In genomic region chrX:96144960-96145488, GRCm38 (mm10) we compare ENCODE assay signal across 11 mouse cellular contexts. TPM values are rescaled to one million over a fixed set of nuclear protein-coding genes. Genes with fewer than 3 reads are reported as not detected.
DNase-seq lines count a peak whose midpoint lies in the region; ATAC-seq and TF ChIP-seq lines count a peak whose summit lies in the region.
"Had no signal": no experiment of that assay in that cellular context is flagged by ENCODE, and none has a peak within 500 bp of the region (broad histone marks: within the 10 kb centered on the region; RNA-seq: fewer than 3 reads in every experiment).

No protein-coding gene starts in this region.

- 73% methylated on average over 3 of the region's 3 CpGs for WGBS in hindbrain, embryonic 16.5 days
- WGBS in hindbrain, embryonic 12.5 days = 85% methylated on average over 3 of the region's 3 CpGs

- H3K4me3 ChIP-seq in hindbrain, embryonic 16.5 days (ENCODE audit: low read length) = no peak overlapping the region
- no peak overlapping the region for H3K4me3 ChIP-seq in hindbrain, embryonic 12.5 days
- no peak overlapping the region for H3K4me3 ChIP-seq in CH12.LX (replicated peaks in 1 of 3; ENCODE audit: low read depth in 2 of 3, low read length in 2 of 3, poor library complexity in 1 of 3)
- H3K4me3 ChIP-seq: heart, embryonic 13.5 days; liver, embryonic 15.5 days; neural tube, embryonic 15.5 days had no signal

- TF ChIP-seq RAD21 in CH12.LX (IDR thresholded peaks at IDR 0.05; ENCODE audit: low read depth, low read length) = peak; percentile 2

- in situ Hi-C loops in CH12.LX (cut with MboI; ENCODE audit: low pct_ligation_motif_present, low pct_unique_long_range_greater_than_20kb, low sequenced_read_pairs) = no loop called here

- H3K4me2 ChIP-seq in hindbrain, embryonic 16.5 days (ENCODE audit: low read length) = no peak overlapping the region
- no peak overlapping the region for H3K4me2 ChIP-seq in hindbrain, embryonic 12.5 days (replicated peaks)
- H3K4me2 ChIP-seq in CH12.LX (ENCODE audit: insufficient read depth, low read depth, poor library complexity, severe bottlenecking) = no peak overlapping the region
- H3K4me2 ChIP-seq: heart, embryonic 13.5 days; liver, embryonic 15.5 days; neural tube, embryonic 15.5 days had no signal

- DNase-seq in 416B (ENCODE audit: low read depth) (peak; percentile 74), CH12.LX (ENCODE audit: extremely low read depth) (peak; percentile 12)
- DNase-seq in lung, postnatal 10 days = peak; percentile 12
- DNase-seq in thymus, postnatal 14 days = no peak
- no peak for DNase-seq in right cerebral cortex, postnatal 10 days (ENCODE audit: low spot score in 2 of 2)

- no peak overlapping the region for H3K27ac ChIP-seq in hindbrain, embryonic 16.5 days (ENCODE audit: low read depth, low read length)
- H3K27ac ChIP-seq in hindbrain, embryonic 12.5 days = no peak overlapping the region
- no peak overlapping the region for H3K27ac ChIP-seq in CH12.LX (ENCODE audit: insufficient read depth, low read depth)
- H3K27ac ChIP-seq: heart, embryonic 13.5 days; liver, embryonic 15.5 days; neural tube, embryonic 15.5 days had no signal

- peak in 1 of 2 experiments; percentile 36; a peak in 2 of 4 replicates for TF ChIP-seq CTCF in CH12.LX (conservative IDR thresholded peaks at IDR 0.05 in 1 of 2, IDR thresholded peaks at IDR 0.05 in 1 of 2; ENCODE audit: low read depth in 2 of 2, low read length in 2 of 2)

- TF ChIP-seq EP300 in CH12.LX (IDR thresholded peaks at IDR 0.05; ENCODE audit: low read length) = no peak

- dilution Hi-C loops in CH12.LX (cut with MboI; ENCODE audit: extremely low pct_ligation_motif_present, extremely low pct_unique_long_range_greater_than_20kb, low sequenced_read_pairs) = no loop called here

- TF ChIP-seq POLR2A in CH12.LX (IDR thresholded peaks at IDR 0.05; ENCODE audit: low read depth, low read length) = no peak

- H3K27me3 ChIP-seq in hindbrain, embryonic 16.5 days (replicated peaks; ENCODE audit: control insufficient read depth, insufficient read depth, low read length) = no peaks in the 10 kb centered on the region
- no peaks in the 10 kb centered on the region for H3K27me3 ChIP-seq in hindbrain, embryonic 12.5 days
- no peaks in the 10 kb centered on the region for H3K27me3 ChIP-seq in CH12.LX (replicated peaks)
- H3K27me3 ChIP-seq: heart, embryonic 13.5 days; liver, embryonic 15.5 days; neural tube, embryonic 15.5 days had no signal

- no peak overlapping the region for H3K9ac ChIP-seq in hindbrain, embryonic 16.5 days (ENCODE audit: low read depth, low read length)
- no peak overlapping the region for H3K9ac ChIP-seq in hindbrain, embryonic 12.5 days
- H3K9ac ChIP-seq in CH12.LX (ENCODE audit: insufficient read depth, low read depth) = no peak overlapping the region
- H3K9ac ChIP-seq: heart, embryonic 13.5 days; liver, embryonic 15.5 days; neural tube, embryonic 15.5 days had no signal

- H3K9me3 ChIP-seq in hindbrain, embryonic 16.5 days (ENCODE audit: control insufficient read depth, low read length) = no peaks in the 10 kb centered on the region
- no peaks in the 10 kb centered on the region for H3K9me3 ChIP-seq in hindbrain, embryonic 12.5 days (replicated peaks)
- no peaks in the 10 kb centered on the region for H3K9me3 ChIP-seq in CH12.LX (replicated peaks; ENCODE audit: low read length)
- H3K9me3 ChIP-seq: heart, embryonic 13.5 days; liver, embryonic 15.5 days; neural tube, embryonic 15.5 days had no signal

- H3K36me3 ChIP-seq in hindbrain, embryonic 16.5 days (ENCODE audit: control insufficient read depth, insufficient read depth, low read length) = no peaks in the 10 kb centered on the region
- H3K36me3 ChIP-seq in hindbrain, embryonic 12.5 days = no peaks in the 10 kb centered on the region
- peaks cover 26 to 53% of the 10 kb centered on the region in 2 experiments for H3K36me3 ChIP-seq in CH12.LX (replicated peaks in 1 of 2; ENCODE audit: control insufficient read depth in 1 of 2, insufficient read depth in 1 of 2, low read length in 1 of 2)
- H3K36me3 ChIP-seq: liver, embryonic 15.5 days; neural tube, embryonic 15.5 days had no signal

- H3K4me1 ChIP-seq in hindbrain, embryonic 16.5 days (ENCODE audit: control insufficient read depth, insufficient read depth, low read depth, low read length) = no peaks in the 10 kb centered on the region
- no peaks in the 10 kb centered on the region for H3K4me1 ChIP-seq in hindbrain, embryonic 12.5 days
- H3K4me1 ChIP-seq in CH12.LX (ENCODE audit: control insufficient read depth in 1 of 2, insufficient read depth in 2 of 2) = peaks cover 0 to 11% of the 10 kb centered on the region in 2 experiments; a peak in 1 of 4 replicates
- H3K4me1 ChIP-seq: heart, embryonic 13.5 days; neural tube, embryonic 15.5 days had no signal

- H3K79me2 ChIP-seq in CH12.LX (replicated peaks; ENCODE audit: control insufficient read depth, extremely low read depth, insufficient read depth, poor library complexity, severe bottlenecking) = peaks cover 30% of the 10 kb centered on the region

- ATAC-seq in hindbrain, embryonic 16.5 days = 0 out of 2 replicates have a peak, but pooled peaks have one; percentile 48
- ATAC-seq in hindbrain, embryonic 12.5 days (ENCODE audit: low FRiP score) = no peak
- ATAC-seq: activated CD4-positive, CD25-positive, alpha-beta regulatory T cell, adult 4 months had no signal

TF ChIP-seq in CH12.LX, 34 proteins besides CTCF, POLR2A, EP300 and RAD21:
- no peak for TF ChIP-seq JUND (conservative IDR thresholded peaks at IDR 0.05; ENCODE audit: low read depth, low read length)
- TF ChIP-seq SIN3A (IDR thresholded peaks at IDR 0.05; ENCODE audit: low read length) = no peak
- TF ChIP-seq SMC3 (IDR thresholded peaks at IDR 0.05; ENCODE audit: low read depth, low read length) = no peak
- TF ChIP-seq MXI1 (IDR thresholded peaks at IDR 0.05; ENCODE audit: low read depth, low read length) = no peak
- TF ChIP-seq TBP (conservative IDR thresholded peaks at IDR 0.05; ENCODE audit: low read depth, low read length) = no peak
- no peak for TF ChIP-seq ZMIZ1 (IDR thresholded peaks at IDR 0.05; ENCODE audit: low read depth, low read length)
- no peak for TF ChIP-seq NRF1 (IDR thresholded peaks at IDR 0.05; ENCODE audit: low read depth, low read length)
- no peak for TF ChIP-seq UBTF (IDR thresholded peaks at IDR 0.05; ENCODE audit: low read depth, low read length)
- TF ChIP-seq ETS1 (conservative IDR thresholded peaks at IDR 0.05; ENCODE audit: low read depth, low read length) = no peak
- TF ChIP-seq HCFC1 (IDR thresholded peaks at IDR 0.05; ENCODE audit: low read depth, low read length) = no peak
- TF ChIP-seq MYC (IDR thresholded peaks at IDR 0.05; ENCODE audit: low read depth, low read length) = no peak
- TF ChIP-seq USF2 (conservative IDR thresholded peaks at IDR 0.05; ENCODE audit: low read depth, low read length) = no peak
- no peak for TF ChIP-seq GABPA (IDR thresholded peaks at IDR 0.05; ENCODE audit: insufficient replicate concordance, low read depth, low read length)
TF ChIP-seq in CH12.LX: peak in this region for 0.

RNA-seq across cellular contexts. Expression of gene Msn, which starts 49.2 kb away (rescaled TPM):
- 35.5 and 50.2 TPM in 2 replicates for polyA plus RNA-seq in hindbrain, embryonic 16.5 days (2015; fragmentation: Nextera tagmentation; extraction: Ambion mirVana)
- 81.5 and 88.4 TPM in 2 replicates for polyA plus RNA-seq in hindbrain, embryonic 12.5 days (2016; fragmentation: Nextera tagmentation; extraction: Ambion mirVana)
- 51.2 and 55.1 TPM in 2 replicates for total RNA-seq in CH12.LX (2012; rRNA removed)
- 39.9 and 56.2 TPM in 2 replicates for total RNA-seq in CH12.LX (2014; rRNA removed)
- 291 and 315 TPM in 2 replicates for polyA plus RNA-seq in CH12.LX (2012; ENCODE audit: insufficient read length, low read depth)

Comparison
In these comparisons a context has a peak if more than half of its experiments do, and no peak if none do; other contexts are left out.
1. DNase-seq: peak in 416B (single experiment), CH12.LX (single experiment) and lung, postnatal 10 days (single experiment); none in thymus, postnatal 14 days (single experiment) and right cerebral cortex, postnatal 10 days (0 of 2).